Mouse (Mus musculus) adrenal gland, adult (tissue): ENCODE data around the gene Mycl.

Experiments
- DNase-seq, 2 experiments: peaks; one replicate each; pipeline ENCODE4 v3.0.0; 2022 to 2023; ENCODE audit warnings: low spot score in 1 of 2; ENCODE audit not compliant: inconsistent age in 2 of 2

The Mycl gene

GRCm38 (mm10) chr4:122995404-122996220, at the start of gene Mycl:
Gene Mycl, plus strand, starts transcription at chr4:122995652.
- DNase-seq = peak; percentile 79 to 93

- no peak for DNase-seq
Measured at GRCm38 (mm10) chr4:122947223-122947622, 48.2 kb upstream of the Mycl start.

DNA sequence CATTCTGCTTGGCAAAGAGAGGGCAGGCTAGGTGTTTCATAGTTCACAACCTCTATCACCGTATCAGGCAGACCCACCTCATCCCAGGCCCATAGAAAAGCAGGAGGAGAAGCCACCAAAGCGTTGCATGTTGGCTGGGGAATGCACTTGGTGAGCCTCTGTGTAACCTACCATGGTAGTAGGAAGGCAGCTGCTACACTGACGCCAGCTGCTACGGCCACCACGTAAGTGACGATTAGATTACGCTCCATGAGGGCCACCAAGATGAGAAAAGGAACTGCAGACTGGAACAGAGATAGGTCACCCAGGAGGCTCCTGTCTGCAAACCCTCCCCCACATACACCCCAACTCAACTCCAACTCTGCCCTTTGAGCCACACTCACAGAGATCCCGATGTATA, 46.4 kb upstream of the Mycl start:
- no peak for DNase-seq

DNA sequence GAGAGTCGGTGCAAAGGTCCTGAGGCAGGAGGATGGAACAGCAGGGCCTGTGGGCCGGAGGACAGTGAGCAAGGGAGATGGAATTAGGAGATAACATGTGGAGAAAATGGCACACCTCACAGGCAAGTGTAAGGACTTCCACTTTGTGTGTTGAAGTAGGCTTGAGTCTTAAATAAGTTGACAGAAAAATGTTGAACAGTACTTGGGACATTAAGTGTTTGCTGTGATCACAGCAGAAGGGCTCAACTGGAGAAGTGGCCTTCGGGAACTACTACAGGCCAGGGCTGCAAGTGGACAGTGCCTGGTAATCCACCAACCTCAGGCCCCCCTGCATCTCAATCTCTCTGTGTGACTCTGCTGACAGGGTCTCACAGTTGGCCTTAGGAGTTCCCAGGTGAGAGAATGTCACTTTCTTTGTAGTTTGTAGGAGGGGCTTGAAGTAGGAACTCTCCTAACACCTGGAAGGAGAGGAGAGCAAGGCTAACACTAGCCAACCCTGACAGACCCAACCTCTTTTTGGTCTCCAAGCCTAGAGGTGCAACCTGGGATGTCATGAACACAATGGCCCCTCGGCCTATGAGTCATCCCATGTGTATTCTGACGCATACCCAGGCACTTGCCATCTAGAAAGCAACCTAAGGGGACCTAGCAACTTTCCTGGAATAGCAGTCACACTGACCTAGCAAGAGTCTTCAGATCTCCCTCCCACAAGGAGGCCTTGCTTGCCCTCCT, 40.6 kb upstream of the Mycl start:
- no peak for DNase-seq

GRCm38 (mm10) chr4:122955412-122956136, 39.9 kb upstream of the Mycl start:
- DNase-seq = peak; percentile 92 to 95

DNA sequence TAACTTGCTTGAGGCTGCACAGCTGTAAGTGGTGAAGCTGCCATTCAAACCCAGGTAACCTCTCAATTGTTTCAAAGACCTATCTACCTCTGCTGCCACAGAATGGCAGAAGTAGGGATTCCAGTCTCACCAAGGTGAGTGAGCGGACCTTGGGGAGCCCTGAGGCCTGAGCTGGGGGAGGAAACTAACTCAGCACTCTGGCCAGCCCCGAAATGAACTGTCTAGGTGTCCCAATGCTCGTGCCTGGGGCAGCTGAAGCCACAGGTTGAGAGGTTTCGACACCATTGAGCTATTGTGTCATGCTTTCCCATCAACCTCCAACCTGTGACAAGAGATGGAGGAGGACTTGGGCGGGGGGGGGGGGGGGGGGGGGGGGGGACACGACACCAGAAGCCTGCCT, 39.2 kb upstream of the Mycl start:
- DNase-seq = no peak

- DNase-seq = peak in 1 of 2 experiments; percentile 52
Measured at GRCm38 (mm10) chr4:122958491-122959031, 36.9 kb upstream of the Mycl start.

- no peak for DNase-seq
Measured at GRCm38 (mm10) chr4:122959816-122960215, 35.6 kb upstream of the Mycl start.

DNA sequence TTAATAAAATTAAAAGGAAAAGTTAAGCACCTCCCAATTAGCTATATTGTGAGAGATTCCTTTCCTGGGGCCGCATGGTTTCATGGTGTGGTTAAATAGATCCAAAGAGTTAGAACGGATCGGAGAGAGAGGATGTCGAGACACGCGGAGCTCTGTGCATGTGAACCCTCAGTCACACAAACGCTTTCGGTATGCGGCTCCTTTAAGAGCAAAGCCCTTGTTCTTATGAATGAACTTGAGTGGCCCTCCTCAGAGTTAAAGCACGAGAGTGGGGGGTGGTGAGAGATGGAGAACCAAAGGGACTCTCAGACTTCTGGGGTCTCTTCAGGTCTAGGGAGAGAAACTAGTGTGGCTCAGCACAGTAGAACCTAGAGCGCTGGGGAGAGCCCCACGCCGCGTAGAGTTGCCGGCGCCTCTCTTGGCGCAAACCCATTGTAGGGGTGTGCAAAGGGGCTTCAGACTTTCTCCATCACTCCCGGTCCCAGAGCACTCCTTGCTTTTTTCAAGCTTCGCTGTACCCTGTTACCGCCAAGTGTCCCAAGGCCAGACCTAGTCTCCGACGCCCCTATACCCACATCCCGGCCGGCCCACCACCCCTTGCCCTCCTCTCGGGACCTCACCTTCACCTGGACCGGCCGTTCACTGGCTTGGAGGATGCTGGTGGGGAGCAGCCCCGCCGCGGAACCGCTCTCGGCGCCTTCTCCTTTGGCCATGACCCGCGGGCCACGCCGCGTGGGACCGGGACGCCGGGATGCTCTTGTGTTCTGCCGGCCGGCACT, 34.9 kb upstream of the Mycl start:
- peak in 1 of 2 experiments; percentile 77 for DNase-seq

GRCm38 (mm10) chr4:122961100-122961567, 34.3 kb upstream of the Mycl start, which contains the start of gene Mfsd2a:
Gene Mfsd2a, minus strand, starts transcription at chr4:122961188.
- peak; percentile 67 to 82 for DNase-seq

DNA sequence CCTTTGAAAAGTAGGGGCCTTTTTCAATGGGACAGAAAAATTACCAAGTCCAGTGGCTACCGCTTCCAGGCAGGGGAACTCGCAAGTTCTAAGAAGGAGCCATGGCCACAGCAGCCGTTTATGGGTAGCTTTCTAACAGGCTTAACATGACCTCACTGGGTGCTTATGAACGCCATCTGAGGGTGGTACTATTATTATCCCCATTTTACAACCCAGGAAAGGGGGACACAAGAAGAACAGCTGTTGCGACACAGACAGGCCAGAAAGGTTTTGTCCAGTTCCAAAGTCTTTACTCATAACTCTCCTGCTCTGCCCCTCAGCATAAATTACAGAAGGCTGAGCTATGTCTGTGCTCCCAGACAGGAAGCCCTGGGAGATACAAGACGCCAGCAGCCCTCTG, 33.9 kb upstream of the Mycl start:
- DNase-seq = no peak

DNA sequence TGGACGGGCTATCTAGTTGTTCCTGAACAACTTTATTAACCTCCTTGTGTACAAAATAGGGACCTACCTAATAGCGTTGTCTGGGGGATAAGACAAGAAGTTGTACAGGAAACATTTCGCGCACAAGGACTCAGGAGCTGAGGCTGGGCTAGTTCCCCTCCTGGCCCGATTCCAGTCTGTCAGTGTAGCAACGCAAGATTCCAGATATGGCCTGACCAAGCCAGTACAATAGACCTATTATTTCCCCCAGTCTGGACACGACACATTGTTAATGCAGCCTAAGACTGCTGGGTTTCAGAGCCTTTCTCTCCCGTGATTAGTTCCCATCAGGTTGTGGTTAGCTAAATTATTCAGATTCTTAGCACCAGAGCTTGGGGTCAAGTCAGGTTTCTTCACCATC, 32.7 kb upstream of the Mycl start:
- DNase-seq = no peak

DNA sequence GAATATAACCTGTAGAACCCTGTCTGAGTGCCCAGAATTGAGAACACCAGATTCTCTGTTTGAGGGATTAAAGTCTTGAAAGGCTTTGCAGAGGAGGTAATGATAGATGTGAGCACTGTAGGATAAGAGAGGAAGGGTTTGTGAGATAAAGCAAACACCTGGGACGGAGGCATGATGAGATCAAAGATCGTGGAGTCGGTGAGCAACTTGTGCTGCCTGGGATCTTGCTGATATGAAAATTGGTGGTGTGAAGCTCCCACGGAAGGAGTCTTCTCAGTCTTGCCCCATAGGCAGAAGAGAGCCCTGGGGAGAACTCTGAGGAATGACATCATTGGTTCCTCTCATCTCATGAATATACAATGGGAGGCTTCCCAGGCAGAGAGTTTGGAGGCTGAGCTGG, 27.3 kb upstream of the Mycl start:
- no peak for DNase-seq

DNA sequence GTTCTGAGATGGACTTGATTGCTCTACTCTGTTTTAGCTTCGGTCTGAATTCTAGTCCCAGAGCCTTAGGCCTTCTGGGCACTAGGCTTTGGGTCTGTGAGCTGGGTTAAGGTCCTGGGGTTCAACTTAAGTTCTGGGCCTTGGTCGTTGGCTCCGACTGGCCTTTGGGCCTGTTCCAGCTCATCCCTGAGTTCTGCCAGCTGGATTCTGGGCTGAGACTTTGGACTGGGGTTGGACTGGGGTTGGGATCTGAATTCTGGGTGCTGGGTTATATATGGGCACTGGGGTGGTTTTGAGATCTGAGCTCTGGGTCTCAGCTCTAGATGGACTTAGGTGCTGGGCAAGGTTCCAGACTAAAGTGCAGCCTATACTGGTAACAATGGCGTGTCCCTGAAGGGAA, 24.3 kb upstream of the Mycl start:
- DNase-seq = no peak

DNA sequence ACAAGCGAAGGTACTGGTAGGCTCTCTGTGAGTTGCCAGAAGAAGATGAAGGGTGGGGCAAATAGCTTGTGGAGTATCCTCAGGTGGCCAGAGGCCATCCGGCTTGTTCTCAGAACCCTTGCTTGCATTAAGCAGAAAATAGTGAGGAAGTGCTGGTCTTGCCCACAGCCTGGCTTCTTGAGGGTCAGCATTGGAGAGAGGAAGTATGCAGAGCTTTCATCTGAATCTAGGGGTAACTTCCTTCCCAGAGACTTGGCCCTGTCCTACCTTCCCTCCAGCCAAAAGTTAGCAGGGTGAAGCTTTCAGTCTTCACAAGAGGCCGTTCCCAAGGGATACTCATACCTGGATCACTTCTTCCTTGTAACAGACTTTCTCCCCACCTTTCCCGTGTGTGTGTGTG, 23.8 kb upstream of the Mycl start:
- DNase-seq = no peak

- no peak for DNase-seq
Measured at GRCm38 (mm10) chr4:122972056-122972455, 23.4 kb upstream of the Mycl start.

- DNase-seq = no peak
Measured at GRCm38 (mm10) chr4:122974976-122975520, 20.4 kb upstream of the Mycl start.

DNA sequence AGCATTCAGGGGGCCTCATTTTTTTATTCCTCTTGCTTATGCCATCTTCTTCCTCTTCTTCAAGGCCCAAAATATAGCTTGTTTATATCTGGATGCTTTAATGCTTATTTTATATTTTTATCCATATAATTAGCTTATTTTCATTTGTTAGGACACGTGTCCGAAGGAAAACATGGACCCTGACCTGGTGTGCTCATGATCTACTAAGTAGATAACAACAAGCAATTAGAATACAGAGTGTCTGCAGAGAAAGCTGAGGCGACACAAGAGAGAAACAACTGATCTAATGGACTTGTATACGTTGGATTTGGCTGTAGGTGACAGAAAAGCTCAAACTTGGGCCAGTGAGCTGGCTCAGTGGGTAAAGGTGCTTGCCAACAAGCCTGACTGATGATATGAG, 18.6 kb upstream of the Mycl start:
- no peak for DNase-seq

GRCm38 (mm10) chr4:122978850-122979249, 16.6 kb upstream of the Mycl start:
- no peak for DNase-seq

GRCm38 (mm10) chr4:122979826-122980225, 15.6 kb upstream of the Mycl start:
- peak in 1 of 2 experiments; percentile 50 for DNase-seq
